Mouse (Mus musculus): Measurements from ENCODE around the gene Fads3. TPM values are rescaled to one million over a fixed set of nuclear protein-coding genes. Genes with fewer than 3 reads are reported as not detected.
A peak's percentile ranks its signal among the peaks of the same experiment; 100 is the strongest.

Fads3 gene
- total RNA-seq (2014; fragmentation: Nextera tagmentation) (22.8 and 23.9 TPM in 2 replicates), total RNA-seq (2017) (15.9 and 18.7 TPM in 2 replicates)

GRCm38 (mm10) chr19:10041388-10042148 lies at the start of gene Fads3:
TSS of gene Fads3 (plus strand) at chr19:10041569.
- ATAC-seq (replicated peaks; ENCODE audit: low FRiP score, low TSS enrichment, poor library complexity, severe bottlenecking) = peak; percentile 24; the same call in 1 of the 2 replicates

- ATAC-seq (replicated peaks; ENCODE audit: low FRiP score, low TSS enrichment, poor library complexity, severe bottlenecking) = no peak
Observed at GRCm38 (mm10) chr19:9992011-9992958, 49.1 kb upstream of the Fads3 start.

GRCm38 (mm10) chr19:9993036-9993656 lies 48.2 kb upstream of the Fads3 start:
- peak; percentile 53 for ATAC-seq (replicated peaks; ENCODE audit: low FRiP score, low TSS enrichment, poor library complexity, severe bottlenecking)

- ATAC-seq (replicated peaks; ENCODE audit: low FRiP score, low TSS enrichment, poor library complexity, severe bottlenecking) = no peak
Observed at GRCm38 (mm10) chr19:9997204-9998062, 43.9 kb upstream of the Fads3 start.

- no peak for ATAC-seq (replicated peaks; ENCODE audit: low FRiP score, low TSS enrichment, poor library complexity, severe bottlenecking)
Observed at GRCm38 (mm10) chr19:9998063-9998416, 43.3 kb upstream of the Fads3 start.

- no peak for ATAC-seq (replicated peaks; ENCODE audit: low FRiP score, low TSS enrichment, poor library complexity, severe bottlenecking)
Observed at GRCm38 (mm10) chr19:9998736-9999486, 42.5 kb upstream of the Fads3 start.

GRCm38 (mm10) chr19:10000330-10000729 lies 41.0 kb upstream of the Fads3 start:
- peak; percentile 62 for ATAC-seq (replicated peaks; ENCODE audit: low FRiP score, low TSS enrichment, poor library complexity, severe bottlenecking)

- ATAC-seq (replicated peaks; ENCODE audit: low FRiP score, low TSS enrichment, poor library complexity, severe bottlenecking) = no peak
Observed at GRCm38 (mm10) chr19:10001206-10001969, 40.0 kb upstream of the Fads3 start, which contains the start of the genes Best1 and Rab3il1. TSS of gene Best1 (minus strand) at chr19:10001633. TSS of gene Rab3il1 (plus strand) at chr19:10001669.

GRCm38 (mm10) chr19:10003696-10004095 lies 37.7 kb upstream of the Fads3 start:
- ATAC-seq (replicated peaks; ENCODE audit: low FRiP score, low TSS enrichment, poor library complexity, severe bottlenecking) = no peak

GRCm38 (mm10) chr19:10011408-10011807 lies 30.0 kb upstream of the Fads3 start:
- ATAC-seq (replicated peaks; ENCODE audit: low FRiP score, low TSS enrichment, poor library complexity, severe bottlenecking) = no peak

- ATAC-seq (replicated peaks; ENCODE audit: low FRiP score, low TSS enrichment, poor library complexity, severe bottlenecking) = no peak
Observed at GRCm38 (mm10) chr19:10012827-10013278, 28.5 kb upstream of the Fads3 start.

- ATAC-seq (replicated peaks; ENCODE audit: low FRiP score, low TSS enrichment, poor library complexity, severe bottlenecking) = no peak
Observed at GRCm38 (mm10) chr19:10013348-10013747, 28.0 kb upstream of the Fads3 start.

GRCm38 (mm10) chr19:10013913-10014312 lies 27.5 kb upstream of the Fads3 start:
- no peak for ATAC-seq (replicated peaks; ENCODE audit: low FRiP score, low TSS enrichment, poor library complexity, severe bottlenecking)

GRCm38 (mm10) chr19:10014824-10015223 lies 26.5 kb upstream of the Fads3 start:
- ATAC-seq (replicated peaks; ENCODE audit: low FRiP score, low TSS enrichment, poor library complexity, severe bottlenecking) = peak; percentile 88

GRCm38 (mm10) chr19:10015442-10015841 lies 25.9 kb upstream of the Fads3 start:
- ATAC-seq (replicated peaks; ENCODE audit: low FRiP score, low TSS enrichment, poor library complexity, severe bottlenecking) = no peak

GRCm38 (mm10) chr19:10016151-10016550 lies 25.2 kb upstream of the Fads3 start:
- no peak for ATAC-seq (replicated peaks; ENCODE audit: low FRiP score, low TSS enrichment, poor library complexity, severe bottlenecking)

Data from megakaryocyte-erythroid progenitor cell, adult 5-6 weeks (primary cell).